Mouse (Mus musculus) embryonic facial prominence, embryonic 15.5 days (tissue): Measurements from ENCODE around the gene Pla2g2d. TPM values are rescaled to one million over a fixed set of nuclear protein-coding genes. Genes with fewer than 3 reads are reported as not detected.

Source experiments
- ATAC-seq: fragments of 200-750 bp; cut with Nextera tagmentation; 2 replicates; pipeline ENCODE4 v1.8.0; 2017; ENCODE audit warnings: low read depth, moderate TSS enrichment; ENCODE audit not compliant: insufficient number of reproducible peaks, low FRiP score, low TSS enrichment
- H3K27ac ChIP-seq: fragments of 300-500 bp; sonication (generic); replicated peaks from 2 replicates; pipeline ENCODE4 v1.5.1; 2015; ENCODE audit warnings: mild to moderate bottlenecking, inconsistent platforms
- H3K27me3 ChIP-seq: fragments of 300-500 bp; sonication (generic); 2 replicates; pipeline ENCODE4 v1.6.1; 2015; ENCODE audit warnings: inconsistent platforms
- H3K36me3 ChIP-seq: fragments of 300-500 bp; sonication (generic); 2 replicates; pipeline ENCODE4 v1.6.1; 2015; ENCODE audit warnings: mild to moderate bottlenecking, inconsistent platforms
- H3K4me1 ChIP-seq: fragments of 300-500 bp; sonication (generic); 2 replicates; pipeline ENCODE4 v1.6.1; 2015; ENCODE audit warnings: inconsistent platforms
- H3K4me2 ChIP-seq: fragments of 300-500 bp; sonication (generic); replicated peaks from 2 replicates; pipeline ENCODE4 v1.6.1; 2015; ENCODE audit warnings: mild to moderate bottlenecking, inconsistent platforms
- H3K4me3 ChIP-seq: fragments of 300-500 bp; sonication (generic); replicated peaks from 2 replicates; pipeline ENCODE4 v1.5.1; 2015; ENCODE audit warnings: mild to moderate bottlenecking, inconsistent platforms
- H3K9ac ChIP-seq: fragments of 300-500 bp; sonication (generic); 2 replicates; pipeline ENCODE4 v1.6.1; 2015; ENCODE audit warnings: inconsistent platforms
- H3K9me3 ChIP-seq: fragments of 300-500 bp; sonication (generic); replicated peaks from 2 replicates; pipeline ENCODE4 v1.6.1; 2016; ENCODE audit warnings: inconsistent platforms
- WGBS: fragments of 180-500 bp; shearing (Covaris S2); methylation state at CpG from one replicate; pipeline ENCODE4 v1.1.7; 2015; 5-methylcytosine and 5-hydroxymethylcytosine counted together
- polyA plus RNA-seq: library from polyadenylated mRNA; unstranded; fragments of >200 nt; fragmentation: Nextera tagmentation; extraction: Ambion mirVana; gene quantifications from 2 replicates; pipeline ENCODE4 v1.2.1, GENCODE M21; 2015

Pla2g2d gene
- polyA plus RNA-seq, 1 experiment from 2014 or later: 0.24 TPM

- Histone ChIP-seq H3K4me1 (peaks cover 15% of the 10 kb centered on the region; the same call in 1 of the 2 replicates), H3K27me3 (no peaks in the 10 kb centered on the region), H3K27ac (no peak overlapping the region), H3K4me3 (no peak overlapping the region), H3K9ac (no peak overlapping the region), H3K36me3 (no peaks in the 10 kb centered on the region), H3K9me3 (no peaks in the 10 kb centered on the region), H3K4me2 (no peak overlapping the region)
- ATAC-seq: no peak
- 90% methylated on average over 6 of the region's 6 CpGs for WGBS
Measured at GRCm38 (mm10) chr4:138752603-138753002, 22.9 kb upstream of the Pla2g2d start.

GRCm38 (mm10) chr4:138753608-138754007, 21.9 kb upstream of the Pla2g2d start:
- Histone ChIP-seq H3K4me3 (no peak overlapping the region), H3K4me2 (no peak overlapping the region), H3K27ac (no peak overlapping the region), H3K4me1 (peaks cover 9% of the 10 kb centered on the region; the same call in 1 of the 2 replicates), H3K36me3 (no peaks in the 10 kb centered on the region), H3K9ac (no peak overlapping the region), H3K27me3 (no peaks in the 10 kb centered on the region), H3K9me3 (no peaks in the 10 kb centered on the region)
- no peak for ATAC-seq
- 85% methylated on average over 3 of the region's 3 CpGs for WGBS

- no peaks in the 10 kb centered on the region for H3K27me3 ChIP-seq
Measured at GRCm38 (mm10) chr4:138754432-138754831, 21.1 kb upstream of the Pla2g2d start.

GRCm38 (mm10) chr4:138755439-138755838, 20.1 kb upstream of the Pla2g2d start:
- no peaks in the 10 kb centered on the region for H3K27me3 ChIP-seq
- 45% methylated on average over 4 of the region's 4 CpGs for WGBS
- peak overlapping the region; percentile 3; the same call in 1 of the 2 replicates for H3K4me3 ChIP-seq
- no peak for ATAC-seq
- H3K4me2 ChIP-seq: no peak overlapping the region
- peaks cover 9% of the 10 kb centered on the region; the same call in 1 of the 2 replicates for H3K4me1 ChIP-seq
- no peaks in the 10 kb centered on the region for H3K9me3 ChIP-seq
- H3K36me3 ChIP-seq: no peaks in the 10 kb centered on the region
- no peak overlapping the region for H3K9ac ChIP-seq
- H3K27ac ChIP-seq: 0 out of 2 replicates have a peak overlapping the region, but pooled peaks have one; percentile 51

More at GRCm38 (mm10) chr4:138754432-138754831, 21.1 kb upstream of the Pla2g2d start:
- no peak for ATAC-seq
- H3K9me3 ChIP-seq: no peaks in the 10 kb centered on the region
- H3K36me3 ChIP-seq: no peaks in the 10 kb centered on the region
- peaks cover 9% of the 10 kb centered on the region; the same call in 1 of the 2 replicates for H3K4me1 ChIP-seq
- no peak overlapping the region for H3K4me2 ChIP-seq
- 76% methylated on average over 9 of the region's 9 CpGs for WGBS
- no peak overlapping the region for H3K27ac ChIP-seq
- H3K4me3 ChIP-seq: no peak overlapping the region
- H3K9ac ChIP-seq: no peak overlapping the region

GRCm38 (mm10) chr4:138755983-138756382, 19.6 kb upstream of the Pla2g2d start:
- Histone ChIP-seq H3K4me2 (no peak overlapping the region), H3K4me3 (peak overlapping the region; percentile 3; the same call in 1 of the 2 replicates), H3K27ac (peak overlapping the region; percentile 51), H3K9ac (no peak overlapping the region), H3K9me3 (no peaks in the 10 kb centered on the region), H3K27me3 (no peaks in the 10 kb centered on the region), H3K36me3 (no peaks in the 10 kb centered on the region), H3K4me1 (peaks cover 9% of the 10 kb centered on the region; the same call in 1 of the 2 replicates)
- no peak for ATAC-seq
- WGBS: 63% methylated on average over 11 of the region's 11 CpGs

- H3K27ac ChIP-seq: peak within 1 kb of the TSS; percentile 51
- no peak for ATAC-seq
- H3K4me1 ChIP-seq: peaks cover 9% of the 10 kb centered on the region; the same call in 1 of the 2 replicates
- H3K4me3 ChIP-seq: peak within 1 kb of the TSS; percentile 3; the same call in 1 of the 2 replicates
- H3K4me2 ChIP-seq: no peak within 1 kb of the TSS
- WGBS: 68% methylated on average over 8 of the region's 8 CpGs
- H3K27me3 ChIP-seq: no peaks in the 10 kb centered on the region
- H3K36me3 ChIP-seq: no peaks in the 10 kb centered on the region
- no peaks in the 10 kb centered on the region for H3K9me3 ChIP-seq
- H3K9ac ChIP-seq: no peak within 1 kb of the TSS
Measured at GRCm38 (mm10) chr4:138757416-138757815, 18.1 kb upstream of the Pla2g2d start, which contains the start of gene Pla2g2f. Gene Pla2g2f (minus strand): TSS chr4:138757626.

- no peak overlapping the region for H3K9ac ChIP-seq
- H3K27me3 ChIP-seq: no peaks in the 10 kb centered on the region
- no peak overlapping the region for H3K27ac ChIP-seq
- no peaks in the 10 kb centered on the region for H3K36me3 ChIP-seq
- H3K4me3 ChIP-seq: no peak overlapping the region
- no peaks in the 10 kb centered on the region for H3K4me1 ChIP-seq
- 75% methylated on average over 9 of the region's 9 CpGs for WGBS
- no peaks in the 10 kb centered on the region for H3K9me3 ChIP-seq
- no peak overlapping the region for H3K4me2 ChIP-seq
- no peak for ATAC-seq
Measured at GRCm38 (mm10) chr4:138762266-138762665, 13.3 kb upstream of the Pla2g2d start.

- Histone ChIP-seq H3K36me3 (no peaks in the 10 kb centered on the region), H3K27ac (no peak overlapping the region), H3K4me2 (no peak overlapping the region), H3K4me1 (no peaks in the 10 kb centered on the region), H3K9me3 (no peaks in the 10 kb centered on the region), H3K27me3 (0 out of 2 replicates have a peak, but pooled peaks cover 3% of the 10 kb centered on the region), H3K9ac (no peak overlapping the region), H3K4me3 (no peak overlapping the region)
- ATAC-seq: no peak
- 68% methylated on average over 10 of the region's 10 CpGs for WGBS
Measured at GRCm38 (mm10) chr4:138771970-138772369, 3.6 kb upstream of the Pla2g2d start.

- Histone ChIP-seq H3K4me2 (no peak overlapping the region), H3K9me3 (no peaks in the 10 kb centered on the region), H3K27ac (no peak overlapping the region), H3K36me3 (no peaks in the 10 kb centered on the region), H3K4me3 (no peak overlapping the region), H3K27me3 (0 out of 2 replicates have a peak, but pooled peaks cover 3% of the 10 kb centered on the region), H3K9ac (no peak overlapping the region), H3K4me1 (no peaks in the 10 kb centered on the region)
- no peak for ATAC-seq
- WGBS: 70% methylated on average over 5 of the region's 5 CpGs
Measured at GRCm38 (mm10) chr4:138772386-138772785, 3.1 kb upstream of the Pla2g2d start.

GRCm38 (mm10) chr4:138777417-138778407, 2.2 kb downstream of the Pla2g2d start:
- Histone ChIP-seq H3K4me2 (no peak overlapping the region), H3K36me3 (no peaks in the 10 kb centered on the region), H3K4me3 (no peak overlapping the region), H3K4me1 (no peaks in the 10 kb centered on the region), H3K9ac (no peak overlapping the region), H3K27me3 (no peaks in the 10 kb centered on the region), H3K27ac (no peak overlapping the region), H3K9me3 (no peaks in the 10 kb centered on the region)
- 26% methylated on average over 20 of the region's 20 CpGs for WGBS
- no peak for ATAC-seq

GRCm38 (mm10) chr4:138780300-138780699, 4.8 kb downstream of the Pla2g2d start:
- ATAC-seq: no peak
- Histone ChIP-seq H3K4me3 (no peak overlapping the region), H3K27me3 (no peaks in the 10 kb centered on the region), H3K27ac (no peak overlapping the region), H3K4me1 (no peaks in the 10 kb centered on the region), H3K36me3 (no peaks in the 10 kb centered on the region), H3K9ac (no peak overlapping the region), H3K4me2 (no peak overlapping the region), H3K9me3 (no peaks in the 10 kb centered on the region)
- WGBS: 87% methylated on average over 5 of the region's 5 CpGs
